Mouse (Mus musculus) liver, adult 2 months (tissue): Measurements from ENCODE around the gene Proser3.

ENCODE experiments used
- CTCF ChIP-seq: fragments of 200-500 bp; IDR thresholded peaks from 2 replicates; pipeline ENCODE4 v1.5.1; 2011; ENCODE audit warnings: low read depth, low read length, control low read depth
- POLR2A ChIP-seq: fragments of 200-500 bp; IDR thresholded peaks from 2 replicates; pipeline ENCODE4 v1.6.1; 2011; ENCODE audit warnings: low read length, control low read depth; ENCODE audit not compliant: insufficient read depth; ENCODE audit errors: extremely low read depth

DNA sequence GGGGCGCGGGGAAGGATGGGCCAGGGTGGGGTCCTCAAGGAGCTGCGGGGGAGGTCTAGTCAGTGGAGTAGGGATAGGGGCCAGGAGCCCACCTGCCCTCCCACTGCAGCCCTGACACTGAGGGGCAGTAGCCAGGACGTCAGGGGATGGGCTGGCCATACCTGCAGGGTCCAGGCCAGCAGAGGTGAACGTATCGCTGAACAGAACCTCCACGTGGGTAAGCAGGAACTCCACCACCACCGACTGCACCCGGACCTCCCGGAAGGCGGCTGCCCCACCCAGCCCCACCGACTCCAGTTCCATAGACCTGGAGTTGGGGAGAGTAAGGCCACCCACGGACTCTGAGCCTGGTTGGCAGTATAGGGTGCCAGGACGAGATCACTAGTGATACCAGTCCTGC is 25.1 kb downstream of the Proser3 start:
- TF ChIP-seq CTCF (no peak), POLR2A (no peak)
